Mouse (Mus musculus) layer of hippocampus, adult 8-10 months (tissue): ENCODE results near the gene Ppef2. TPM values are rescaled to one million over a fixed set of nuclear protein-coding genes. Genes with fewer than 3 reads are reported as not detected.
"Not testable (repeated sequence)": the region's sequence is repeated elsewhere in the genome, so short reads cannot be mapped to it uniquely, and the experiment has no call there.

Experiments
- DNase-seq, 2 experiments: peaks; one replicate each; pipeline ENCODE4 v3.0.0; 2022; ENCODE audit warnings: low spot score in 2 of 2
- total RNA-seq, 4 experiments: library from RNA; stranded (reverse); gene quantifications; 2 replicates each; pipeline ENCODE4 v1.2.4; 2022

Ppef2 gene
- total RNA-seq, 4 experiments from 2014 or later, result 0.34 to 1.2 (median 0.71) TPM

DNA sequence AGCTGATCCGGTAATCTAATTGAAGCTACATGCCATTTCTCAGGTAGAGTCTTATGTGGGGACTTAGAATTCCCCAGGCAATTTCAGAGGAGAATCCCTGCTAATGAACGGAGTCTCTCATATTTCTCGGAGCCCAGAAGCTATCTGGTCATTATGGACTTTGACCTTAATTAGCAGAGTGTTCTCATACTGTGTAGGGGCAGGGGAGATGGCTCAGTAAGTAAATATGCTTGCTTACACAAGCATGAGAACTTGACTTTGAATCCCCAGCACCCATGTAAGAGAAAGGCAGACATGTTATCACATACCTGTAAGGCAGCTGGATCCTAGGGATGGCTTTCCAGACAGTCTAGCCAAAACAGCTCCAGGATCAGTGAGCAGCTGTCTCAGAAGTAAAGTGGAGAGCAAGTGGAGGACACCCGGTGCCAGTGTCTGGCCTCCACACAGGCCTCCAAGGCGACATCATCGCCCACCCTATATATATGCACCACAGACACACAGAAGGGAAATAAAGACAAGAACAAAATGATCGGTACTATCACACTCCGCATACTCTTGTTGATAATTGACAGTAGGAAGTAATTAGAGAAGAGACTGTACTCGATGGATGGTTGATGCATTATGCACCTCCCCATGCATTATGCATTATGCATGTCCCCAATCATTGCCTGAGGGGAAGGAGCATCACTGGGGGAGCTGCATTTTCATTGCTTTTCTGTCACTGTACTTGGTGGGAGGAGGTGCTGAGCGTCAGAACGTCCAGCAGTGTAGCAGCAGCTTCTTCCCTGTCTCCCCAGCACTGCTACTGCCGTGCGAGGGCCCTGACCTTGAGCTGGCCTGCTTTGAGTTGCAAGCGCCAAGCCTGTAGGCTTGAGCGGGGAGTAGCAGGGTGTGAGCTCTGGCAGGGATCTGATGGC lies 58.9 kb downstream of the Ppef2 start:
- no peak for DNase-seq

DNA sequence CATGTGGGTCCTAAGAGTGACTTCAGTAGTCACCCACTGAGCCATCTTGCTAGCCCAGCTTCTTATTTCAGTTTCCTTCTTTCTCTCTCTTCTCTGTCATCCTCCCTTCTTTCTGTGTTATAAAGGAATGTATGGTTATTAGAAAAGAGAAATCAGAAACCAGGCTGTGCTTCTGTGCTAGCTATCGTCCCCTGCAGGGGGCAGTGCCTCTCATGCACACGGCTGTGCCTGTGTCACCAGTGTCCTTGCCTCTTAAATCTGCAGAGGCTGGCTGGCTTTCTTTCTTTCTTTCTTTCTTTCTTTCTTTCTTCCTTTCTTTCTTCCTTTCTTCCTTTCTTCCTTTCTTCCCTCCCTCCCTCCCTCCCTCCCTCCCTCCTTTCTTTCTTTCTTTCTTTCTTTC lies 60.4 kb downstream of the Ppef2 start:
- not testable (repeated sequence) for DNase-seq

DNA sequence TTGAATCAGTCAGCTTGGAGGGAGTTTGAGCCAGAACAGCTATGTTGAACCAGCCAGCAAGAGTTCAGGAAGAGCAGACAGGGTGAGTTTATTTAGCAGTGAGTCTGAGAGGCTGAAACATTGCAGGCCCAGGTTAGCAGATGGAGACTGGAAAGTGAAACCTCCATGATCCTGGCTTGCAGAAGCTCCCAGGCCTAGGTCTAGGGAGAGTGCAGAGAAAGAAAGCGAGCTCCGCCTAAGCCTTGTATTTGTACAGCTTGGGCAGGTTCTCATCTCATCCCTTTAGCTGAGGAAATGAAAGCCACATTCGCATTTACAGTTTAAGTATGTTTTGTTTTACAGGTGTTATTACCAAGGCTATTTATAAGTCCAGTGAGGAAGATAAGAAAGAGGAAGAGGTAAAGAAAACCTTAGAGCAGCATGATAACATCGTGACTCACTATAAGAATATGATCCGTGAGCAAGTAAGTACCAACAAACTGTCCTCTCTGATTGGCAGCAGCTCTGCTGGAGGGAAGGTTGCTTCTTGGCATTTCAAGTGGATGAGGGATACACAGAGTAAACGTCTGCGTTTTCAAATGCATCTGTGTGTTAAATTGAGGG lies 67.1 kb downstream of the Ppef2 start:
- no peak for DNase-seq

DNA sequence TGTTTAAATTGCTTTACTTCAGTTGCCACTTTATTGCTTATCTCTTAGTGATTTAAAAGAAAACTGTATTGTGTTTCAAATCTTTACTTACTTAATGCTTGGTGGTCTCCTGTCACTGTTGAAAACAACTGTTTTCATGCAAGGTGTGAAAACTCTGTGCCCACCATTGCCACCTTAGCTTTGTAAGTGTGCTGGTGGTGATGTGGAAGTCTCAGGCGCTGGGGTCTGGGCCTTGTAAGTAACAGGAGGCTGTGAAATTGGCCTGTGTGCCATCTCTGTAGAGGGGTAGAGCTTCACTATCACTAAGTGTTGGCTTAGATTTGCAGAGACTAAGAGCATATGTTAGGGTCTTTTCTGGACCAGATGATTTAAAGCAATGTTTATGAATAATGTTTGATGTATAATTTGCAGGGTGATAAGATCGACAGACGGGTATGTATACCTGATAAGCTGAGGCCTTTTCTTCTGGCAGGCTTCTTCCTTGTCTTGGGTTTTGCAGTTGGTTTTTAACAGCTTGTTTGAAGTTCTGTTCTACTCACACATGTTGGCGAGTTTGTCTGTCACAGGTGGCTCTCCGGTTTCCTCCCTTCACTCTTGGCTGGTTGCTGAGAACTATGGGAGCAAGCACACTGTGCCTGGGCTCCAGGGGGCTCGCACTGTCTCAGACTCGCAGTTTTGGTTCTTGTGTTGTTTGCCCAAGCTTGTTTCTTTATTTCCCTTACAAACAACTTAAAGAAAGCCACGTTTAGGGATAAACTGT lies 72.8 kb downstream of the Ppef2 start:
- no peak for DNase-seq

Other genes with a start within 250 kb of the Ppef2 start
- gene Cdkl2, start 212.4 kb downstream of the Ppef2 start, total RNA-seq, result 10 to 100 TPM; 34.6 to 46.6 (median 37.1) TPM
- gene G3bp2, start 172.6 kb downstream of the Ppef2 start, total RNA-seq, result 100 to 1,000 TPM; 212 to 259 (median 233) TPM
- gene Uso1, start 118.3 kb downstream of the Ppef2 start, total RNA-seq, result 10 to 100 TPM; 69.7 to 86.9 (median 81.0) TPM
- not detected for gene U90926, start 40.9 kb downstream of the Ppef2 start, total RNA-seq
- 10 to 100 TPM; 46.9 to 57.1 (median 50.3) TPM for gene Naaa, start 21.9 kb upstream of the Ppef2 start, total RNA-seq
- 10 to 100 TPM; 20.2 to 26.5 (median 22.8) TPM for gene Sdad1, start 54.2 kb upstream of the Ppef2 start, total RNA-seq
- 1 to 10 TPM in 1 of 4 experiments, under 1 TPM in 1, not detected in 2; 0.25 to 1.3 TPM for gene Cxcl9, start 71.8 kb upstream of the Ppef2 start, total RNA-seq
- 1 to 10 TPM; 3.4 to 7.5 (median 5.8) TPM for gene Art3, start 75.5 kb upstream of the Ppef2 start, total RNA-seq
- 1 to 10 TPM in 3 of 4 experiments, not detected in 1; 1.2 to 5.2 (median 4.2) TPM for gene Cxcl10, start 92.6 kb upstream of the Ppef2 start, total RNA-seq
- 10 to 100 TPM; 30.5 to 41.7 (median 35.3) TPM for gene Nup54, start 178.9 kb upstream of the Ppef2 start, total RNA-seq